Mouse (Mus musculus): Measurements from ENCODE around the gene Magt1. TPM values are rescaled to one million over a fixed set of nuclear protein-coding genes. Genes with fewer than 3 reads are reported as not detected.
A peak's percentile ranks its signal among the peaks of the same experiment; 100 is the strongest.

Magt1 gene
- 64.2 and 64.4 TPM in 2 replicates for polyA plus RNA-seq (2015; fragmentation: Nextera tagmentation; extraction: Ambion mirVana)

DNA sequence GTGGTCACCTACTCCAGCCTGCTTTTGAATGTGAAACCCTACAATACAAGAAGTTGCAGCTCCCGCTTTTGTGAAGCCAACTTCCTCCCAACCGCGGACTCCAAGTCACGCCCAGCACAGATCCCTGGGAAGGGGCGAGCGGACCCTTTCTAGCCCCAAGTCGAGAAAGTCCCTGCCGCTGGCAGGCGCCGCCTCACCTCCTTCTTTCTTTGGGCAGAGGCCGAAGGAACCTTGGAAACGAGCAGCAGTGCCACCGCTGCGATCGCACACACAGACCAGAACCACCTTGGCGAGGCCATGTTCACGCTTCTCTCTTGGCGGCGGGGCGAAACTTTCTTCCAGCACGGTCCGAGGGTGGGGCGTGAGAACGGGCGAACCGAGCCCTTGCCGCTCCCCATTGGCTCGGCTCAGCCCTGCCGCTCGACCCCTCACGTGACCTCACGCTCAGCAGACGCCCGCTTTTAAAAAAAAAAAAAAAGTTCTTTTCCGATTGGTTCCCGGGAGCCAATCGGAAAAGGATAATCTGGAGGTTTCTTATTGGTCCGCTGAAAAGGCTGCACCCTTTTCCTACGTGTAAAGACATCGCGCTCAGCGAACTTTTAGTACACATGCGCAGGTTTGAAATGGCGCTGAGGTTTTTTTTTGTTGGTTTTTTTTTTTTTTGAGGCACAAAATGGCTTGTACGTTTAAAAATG lies at the start of gene Magt1:
Magt1 (minus strand) TSS at position 442 of the 695 bp plus-strand sequence.
- Histone ChIP-seq H3K4me2 (peak within 1 kb of the TSS; percentile 40), H3K9ac (peak within 1 kb of the TSS; percentile 42), H3K27me3 (0 out of 2 replicates have a peak, but pooled peaks cover 2% of the 10 kb centered on the region), H3K27ac (peak within 1 kb of the TSS; percentile 93), H3K9me3 (no peaks in the 10 kb centered on the region), H3K4me1 (0 out of 2 replicates have a peak, but pooled peaks cover 5% of the 10 kb centered on the region), H3K4me3 (peak within 1 kb of the TSS; percentile 57), H3K36me3 (no peaks in the 10 kb centered on the region)
- peak; percentile 93 for ATAC-seq (ENCODE audit: insufficient number of reproducible peaks, low FRiP score, low TSS enrichment, low read depth)
- WGBS: 24% methylated on average over 45 of the region's 45 CpGs

DNA sequence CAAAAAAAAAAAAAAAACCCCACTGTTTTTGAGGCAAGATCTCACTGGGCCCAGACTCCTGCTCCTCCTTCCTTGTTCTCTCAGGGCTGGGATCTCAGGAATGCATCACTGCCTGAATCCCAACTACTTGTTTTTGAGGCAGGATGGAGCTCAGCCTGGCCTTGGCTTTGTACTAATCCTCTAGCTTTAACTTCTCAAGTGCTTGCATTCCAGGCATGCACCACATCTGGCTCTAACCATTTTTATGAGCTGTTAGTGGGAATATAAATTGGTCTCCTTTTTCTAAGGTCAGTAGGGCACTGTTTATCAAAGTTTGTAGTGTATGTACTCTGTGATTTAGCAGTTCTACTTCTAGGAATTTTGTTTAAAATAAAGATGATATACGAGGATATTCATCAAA lies 36.5 kb upstream of the Magt1 start:
- Histone ChIP-seq H3K36me3 (no peaks in the 10 kb centered on the region), H3K4me3 (no peak overlapping the region), H3K4me2 (no peak overlapping the region), H3K27me3 (no peaks in the 10 kb centered on the region), H3K4me1 (no peaks in the 10 kb centered on the region), H3K9ac (no peak overlapping the region), H3K9me3 (no peaks in the 10 kb centered on the region), H3K27ac (no peak overlapping the region)
- ATAC-seq (ENCODE audit: insufficient number of reproducible peaks, low FRiP score, low TSS enrichment, low read depth): no peak
- WGBS: 30% methylated on average over 1 of the region's 1 CpGs

DNA sequence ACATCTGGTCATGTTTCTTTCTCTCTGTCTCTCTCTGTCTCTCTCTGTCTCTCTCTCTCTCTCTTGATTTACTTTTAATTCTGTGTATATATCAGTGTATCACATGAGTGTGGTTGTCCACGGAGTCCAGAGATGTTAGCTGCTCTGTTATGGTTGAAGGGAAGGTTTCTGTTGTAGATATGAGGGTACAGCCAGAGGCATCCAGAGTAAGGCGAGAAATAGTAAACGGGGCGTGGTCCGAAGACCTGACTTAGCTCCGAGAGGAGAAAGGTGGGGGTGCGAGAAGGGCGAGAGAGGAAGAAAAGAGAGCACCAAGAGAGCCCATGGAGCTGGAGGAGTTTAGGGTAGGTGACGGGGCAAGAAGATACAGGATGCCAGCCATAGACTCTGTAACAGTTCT lies 34.2 kb upstream of the Magt1 start:
- WGBS: 54% methylated on average over 9 of the region's 9 CpGs
- Histone ChIP-seq H3K27ac (no peak overlapping the region), H3K9ac (no peak overlapping the region), H3K36me3 (no peaks in the 10 kb centered on the region), H3K4me3 (no peak overlapping the region), H3K9me3 (no peaks in the 10 kb centered on the region), H3K4me1 (no peaks in the 10 kb centered on the region), H3K27me3 (no peaks in the 10 kb centered on the region), H3K4me2 (no peak overlapping the region)
- ATAC-seq (ENCODE audit: insufficient number of reproducible peaks, low FRiP score, low TSS enrichment, low read depth): no peak

DNA sequence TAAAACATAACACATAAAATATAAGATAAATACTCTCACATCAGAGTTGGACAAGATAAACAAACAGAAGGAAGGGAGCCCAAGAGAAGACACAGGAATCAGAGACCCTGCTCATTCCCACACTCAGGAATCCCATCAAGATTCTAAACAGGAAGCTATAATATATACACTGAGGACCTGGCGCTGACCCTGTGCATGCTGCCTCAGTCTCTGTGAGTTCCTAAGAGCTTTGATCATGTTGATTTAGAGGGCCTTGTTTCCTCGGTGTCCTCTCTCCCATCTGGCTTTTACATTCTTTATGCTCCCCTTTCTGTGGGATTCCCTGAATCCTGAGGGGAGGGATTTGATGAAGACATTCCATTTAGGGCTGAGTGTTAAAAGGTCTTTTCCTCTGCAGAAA lies 33.7 kb upstream of the Magt1 start:
- H3K27ac ChIP-seq: no peak overlapping the region
- ATAC-seq (ENCODE audit: insufficient number of reproducible peaks, low FRiP score, low TSS enrichment, low read depth): no peak

DNA sequence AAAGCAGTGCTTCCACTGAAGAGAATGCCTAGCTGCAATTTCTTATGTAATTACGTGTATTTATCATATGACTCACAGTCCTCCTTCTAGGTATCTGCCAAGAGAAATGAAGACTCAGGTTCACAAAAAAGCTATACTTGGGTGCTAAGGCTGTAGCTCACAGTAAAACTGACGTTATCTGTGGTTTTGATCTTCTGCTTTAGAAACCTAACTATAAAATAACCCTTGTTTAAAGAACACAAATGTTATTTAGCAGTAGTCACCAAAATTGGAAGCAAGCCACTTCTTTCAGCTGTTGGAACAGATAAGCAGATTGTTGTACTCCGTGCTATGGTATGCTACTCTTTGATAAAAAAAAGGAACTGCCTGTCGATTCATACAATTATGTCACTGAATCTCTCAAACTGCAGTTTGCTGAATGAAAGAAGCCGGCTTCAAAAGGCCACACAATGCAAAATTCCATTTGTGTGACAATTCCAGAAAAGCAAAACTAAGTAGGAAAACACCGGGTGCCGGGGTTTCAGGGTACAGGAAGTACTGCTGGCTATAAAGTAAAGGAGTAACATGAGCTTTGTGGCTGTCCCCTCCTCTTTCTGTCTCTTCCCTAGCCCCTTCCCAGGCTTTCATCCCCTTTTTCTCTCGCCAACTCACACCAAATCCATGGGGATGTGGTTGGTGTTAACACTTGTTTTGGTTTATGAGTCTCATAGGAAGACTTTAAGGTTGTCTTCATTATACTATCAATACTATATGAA lies 32.3 kb upstream of the Magt1 start:
- H3K36me3 ChIP-seq: no peaks in the 10 kb centered on the region
- no peaks in the 10 kb centered on the region for H3K27me3 ChIP-seq
- H3K9me3 ChIP-seq: no peaks in the 10 kb centered on the region
- no peaks in the 10 kb centered on the region for H3K4me1 ChIP-seq
- 34% methylated on average over 8 of the region's 8 CpGs for WGBS
- ATAC-seq (ENCODE audit: insufficient number of reproducible peaks, low FRiP score, low TSS enrichment, low read depth): no peak
- H3K9ac ChIP-seq: no peak overlapping the region
- H3K4me3 ChIP-seq: no peak overlapping the region
- no peak overlapping the region for H3K27ac ChIP-seq
- H3K4me2 ChIP-seq: no peak overlapping the region

More for the DNA sequence above, 33.7 kb upstream of the Magt1 start:
- no peak overlapping the region for H3K4me3 ChIP-seq
- WGBS: 35% methylated on average over 2 of the region's 2 CpGs
- no peaks in the 10 kb centered on the region for H3K27me3 ChIP-seq
- no peak overlapping the region for H3K4me2 ChIP-seq
- H3K9me3 ChIP-seq: no peaks in the 10 kb centered on the region
- no peaks in the 10 kb centered on the region for H3K4me1 ChIP-seq
- no peaks in the 10 kb centered on the region for H3K36me3 ChIP-seq
- no peak overlapping the region for H3K9ac ChIP-seq

DNA sequence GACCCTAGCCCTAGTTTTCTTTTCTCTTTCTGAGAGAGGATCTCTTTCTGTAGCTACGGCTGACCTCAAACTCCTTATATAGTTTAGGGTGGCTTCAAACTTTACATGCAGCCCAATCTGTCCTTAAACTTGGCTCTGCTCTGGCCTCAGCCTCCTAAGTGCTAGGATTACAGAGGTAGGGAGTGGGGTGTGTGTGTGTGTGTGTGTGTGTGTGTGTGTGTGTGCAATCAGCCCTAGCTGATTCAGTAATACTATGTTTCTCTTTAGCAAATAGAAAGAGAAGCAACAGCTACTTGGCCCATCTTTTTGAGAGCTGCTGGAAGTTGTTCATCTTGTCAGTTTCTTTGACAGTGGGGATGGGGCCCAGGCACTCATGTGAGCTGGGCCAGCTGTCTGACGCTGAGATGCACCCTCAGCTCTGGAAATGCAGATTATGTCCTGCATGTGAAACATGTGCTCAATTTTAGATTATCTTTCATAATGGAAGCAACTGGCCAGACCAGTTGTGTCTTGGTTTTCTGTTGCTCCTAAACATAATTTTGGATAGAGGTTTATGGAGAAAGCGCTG lies 25.6 kb upstream of the Magt1 start:
- Histone ChIP-seq H3K9me3 (no peaks in the 10 kb centered on the region), H3K27me3 (peaks cover 3% of the 10 kb centered on the region; the same call in 1 of the 2 replicates), H3K4me2 (no peak overlapping the region), H3K36me3 (no peaks in the 10 kb centered on the region), H3K9ac (no peak overlapping the region), H3K27ac (no peak overlapping the region), H3K4me1 (no peaks in the 10 kb centered on the region), H3K4me3 (no peak overlapping the region)
- ATAC-seq (ENCODE audit: insufficient number of reproducible peaks, low FRiP score, low TSS enrichment, low read depth): no peak
- 82% methylated on average over 3 of the region's 3 CpGs for WGBS

DNA sequence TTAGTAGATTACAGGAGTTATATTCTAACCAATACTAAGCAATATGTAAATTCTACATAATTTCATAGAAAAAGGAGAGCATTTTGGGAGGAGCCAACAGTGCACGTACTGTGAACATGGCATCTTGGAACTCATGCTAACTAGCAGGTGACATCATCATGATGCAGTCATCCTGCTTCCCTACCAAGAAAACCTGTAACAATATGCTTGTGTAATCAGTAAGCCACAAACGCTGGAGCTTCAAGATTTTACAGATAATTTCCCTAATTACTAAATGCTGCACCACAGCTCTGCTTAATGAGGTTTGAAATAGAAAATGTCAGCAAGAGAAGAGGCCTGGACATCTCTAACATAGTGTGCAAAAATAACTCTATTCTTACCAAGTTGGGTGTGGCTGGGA lies 24.0 kb upstream of the Magt1 start:
- Histone ChIP-seq H3K4me3 (no peak overlapping the region), H3K27ac (no peak overlapping the region), H3K9ac (no peak overlapping the region), H3K9me3 (no peaks in the 10 kb centered on the region), H3K4me2 (no peak overlapping the region), H3K4me1 (no peaks in the 10 kb centered on the region), H3K36me3 (no peaks in the 10 kb centered on the region), H3K27me3 (peaks cover 3% of the 10 kb centered on the region; the same call in 1 of the 2 replicates)
- 53% methylated on average over 2 of the region's 2 CpGs for WGBS
- no peak for ATAC-seq (ENCODE audit: insufficient number of reproducible peaks, low FRiP score, low TSS enrichment, low read depth)

DNA sequence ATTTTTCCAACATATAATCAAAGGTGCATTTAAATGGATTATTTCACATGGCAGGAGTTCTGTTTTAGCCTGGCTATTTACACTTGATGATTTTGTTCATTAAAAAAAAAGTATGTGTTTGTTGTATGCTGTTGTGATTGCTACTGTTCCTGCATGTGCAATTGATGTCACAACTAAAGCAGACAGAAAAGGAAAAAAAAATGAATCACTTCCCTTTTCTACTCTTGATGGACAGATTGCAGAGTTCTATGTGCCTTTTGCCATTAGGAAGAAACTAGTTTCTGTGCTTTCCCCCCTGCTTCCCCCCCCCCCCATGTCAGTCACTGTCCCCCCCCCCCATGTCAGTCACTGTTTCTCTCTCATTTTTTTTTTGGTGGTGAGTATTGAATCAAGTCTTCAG lies 19.4 kb upstream of the Magt1 start:
- H3K27me3 ChIP-seq: no peaks in the 10 kb centered on the region
- no peak overlapping the region for H3K4me3 ChIP-seq
- H3K4me1 ChIP-seq: no peaks in the 10 kb centered on the region
- H3K9me3 ChIP-seq: no peaks in the 10 kb centered on the region
- H3K9ac ChIP-seq: no peak overlapping the region
- H3K27ac ChIP-seq: no peak overlapping the region
- H3K36me3 ChIP-seq: no peaks in the 10 kb centered on the region
- no peak for ATAC-seq (ENCODE audit: insufficient number of reproducible peaks, low FRiP score, low TSS enrichment, low read depth)
- no peak overlapping the region for H3K4me2 ChIP-seq

DNA sequence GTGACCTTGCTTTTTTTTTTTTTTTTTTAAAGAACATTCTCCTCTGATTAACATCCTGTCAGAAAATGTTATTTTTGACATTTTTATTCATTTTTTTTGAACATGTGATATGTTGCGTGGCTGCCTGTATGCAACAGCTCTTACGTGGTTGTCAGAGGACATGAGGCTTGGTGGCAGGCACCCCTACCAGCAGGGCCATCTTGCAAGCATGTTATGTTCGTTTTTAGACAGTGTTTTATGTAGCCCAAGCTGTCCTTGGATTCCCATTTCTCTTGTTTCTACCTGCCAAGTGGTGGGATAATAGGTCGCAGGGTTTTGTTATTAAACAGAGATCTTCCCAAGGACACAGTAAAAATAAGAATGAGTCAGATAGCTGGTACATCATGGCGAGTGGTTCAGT lies 18.5 kb upstream of the Magt1 start:
- 64% methylated on average over 5 of the region's 5 CpGs for WGBS
- H3K36me3 ChIP-seq: no peaks in the 10 kb centered on the region
- no peaks in the 10 kb centered on the region for H3K4me1 ChIP-seq
- no peaks in the 10 kb centered on the region for H3K9me3 ChIP-seq
- no peak overlapping the region for H3K4me3 ChIP-seq
- H3K9ac ChIP-seq: no peak overlapping the region
- H3K27ac ChIP-seq: no peak overlapping the region
- no peak for ATAC-seq (ENCODE audit: insufficient number of reproducible peaks, low FRiP score, low TSS enrichment, low read depth)
- no peak overlapping the region for H3K4me2 ChIP-seq
- no peaks in the 10 kb centered on the region for H3K27me3 ChIP-seq

DNA sequence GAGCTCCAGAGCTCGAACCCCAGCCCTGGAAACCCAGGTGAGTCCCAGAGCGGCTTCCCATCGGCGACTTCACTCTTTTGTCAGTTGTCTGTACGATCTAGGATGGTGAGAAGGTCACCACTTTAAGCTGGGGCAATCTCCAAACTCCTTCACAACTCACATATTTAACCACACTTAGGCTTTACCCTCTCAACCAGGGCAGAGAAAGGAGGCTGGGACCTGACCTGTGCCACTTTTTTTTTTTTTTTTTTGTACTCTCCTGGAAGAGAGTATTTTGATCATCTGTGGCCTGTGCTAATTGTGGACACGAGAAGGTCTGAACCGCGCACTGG lies 15.6 kb upstream of the Magt1 start:
- Histone ChIP-seq H3K4me2 (peak overlapping the region; percentile 42; the same call in 1 of the 2 replicates), H3K27ac (peak overlapping the region; percentile 70; the same call in 1 of the 2 replicates), H3K9ac (peak overlapping the region; percentile 32; the same call in 1 of the 2 replicates), H3K27me3 (no peaks in the 10 kb centered on the region), H3K36me3 (no peaks in the 10 kb centered on the region), H3K9me3 (no peaks in the 10 kb centered on the region), H3K4me3 (peak overlapping the region; percentile 49), H3K4me1 (no peaks in the 10 kb centered on the region)
- 25% methylated on average over 8 of the region's 8 CpGs for WGBS
- no peak for ATAC-seq (ENCODE audit: insufficient number of reproducible peaks, low FRiP score, low TSS enrichment, low read depth)

DNA sequence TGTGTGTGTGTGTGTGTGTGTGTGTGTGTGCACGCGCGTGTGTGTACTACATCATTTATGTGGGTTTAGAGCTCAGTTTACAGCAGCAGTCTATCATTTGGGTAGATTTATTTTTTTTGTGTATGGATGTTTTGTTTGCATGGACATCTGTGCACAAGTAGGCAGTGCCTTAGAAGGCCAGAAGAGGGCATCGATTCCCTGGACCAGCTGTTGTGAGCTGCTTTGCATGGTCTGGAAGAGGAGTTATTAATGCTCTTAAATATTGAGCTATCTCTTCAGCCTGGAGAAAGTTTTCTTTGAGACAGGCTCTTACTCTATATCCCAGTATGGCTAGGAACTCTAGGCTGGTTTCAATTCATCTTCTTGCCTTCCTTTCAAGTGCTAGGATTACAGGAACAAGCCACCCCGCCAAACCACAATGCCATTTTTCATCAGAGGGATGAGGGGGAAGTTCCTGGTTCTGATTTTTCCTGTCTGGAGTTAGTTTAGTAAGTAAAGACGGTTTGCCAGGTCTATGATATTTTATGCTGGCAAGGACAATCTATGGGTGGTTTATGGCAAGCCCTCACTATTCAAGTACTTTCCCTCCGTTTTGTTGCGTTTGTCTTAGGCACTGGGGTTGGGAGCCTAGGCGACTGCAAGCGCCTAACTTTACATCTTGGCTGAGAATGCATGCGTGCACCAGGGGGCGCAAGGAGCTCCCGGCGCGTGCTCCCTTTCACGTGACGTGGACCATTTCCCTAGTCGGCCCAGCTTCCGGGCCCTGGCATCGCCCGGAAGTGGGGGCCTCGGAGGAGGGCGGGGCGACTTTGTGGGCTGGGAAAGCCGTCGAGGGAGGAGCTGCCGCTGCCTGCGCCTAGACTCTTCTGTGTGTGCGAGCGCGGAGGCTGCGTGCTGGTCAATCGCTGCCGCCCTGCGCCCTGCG lies 15.0 kb upstream of the Magt1 start, which contains the start of gene Atp7a:
Atp7a (plus strand) TSS at position 859 of the 925 bp plus-strand sequence.
- Histone ChIP-seq H3K4me3 (peak within 1 kb of the TSS; percentile 49), H3K9me3 (no peaks in the 10 kb centered on the region), H3K4me1 (no peaks in the 10 kb centered on the region), H3K36me3 (no peaks in the 10 kb centered on the region; the same call in 1 of the 2 replicates), H3K9ac (peak within 1 kb of the TSS; percentile 32; the same call in 1 of the 2 replicates), H3K27me3 (no peaks in the 10 kb centered on the region), H3K4me2 (peak within 1 kb of the TSS; percentile 42), H3K27ac (peak within 1 kb of the TSS; percentile 75)
- 20% methylated on average over 36 of the region's 36 CpGs for WGBS
- ATAC-seq (ENCODE audit: insufficient number of reproducible peaks, low FRiP score, low TSS enrichment, low read depth): peak; percentile 88
